Mouse (Mus musculus) olfactory bulb, adult 2 months (tissue): ENCODE data around the gene Myo19. TPM values are rescaled to one million over a fixed set of nuclear protein-coding genes. Genes with fewer than 3 reads are reported as not detected.

Experiments
- H3K27ac ChIP-seq: fragments of 200-500 bp; 2 replicates; pipeline ENCODE4 v1.5.1; 2012; ENCODE audit warnings: low read depth, low read length; ENCODE audit not compliant: insufficient read depth
- H3K4me1 ChIP-seq: fragments of 200-500 bp; 2 replicates; pipeline ENCODE4 v1.6.1; 2012; ENCODE audit warnings: low read length; ENCODE audit not compliant: control insufficient read depth, insufficient read depth
- H3K4me3 ChIP-seq: fragments of 200-500 bp; 2 replicates; pipeline ENCODE4 v1.5.1; 2012; ENCODE audit warnings: mild to moderate bottlenecking, low read depth, low read length, moderate library complexity; ENCODE audit not compliant: insufficient read depth
- CTCF ChIP-seq: fragments of 200-500 bp; IDR thresholded peaks from 2 replicates; pipeline ENCODE4 v1.5.1; 2012; ENCODE audit warnings: low read depth, mild to moderate bottlenecking, low read length, moderate library complexity; ENCODE audit not compliant: insufficient read depth
- POLR2A ChIP-seq: fragments of 200-500 bp; IDR thresholded peaks from 2 replicates; pipeline ENCODE4 v1.6.1; 2012; ENCODE audit warnings: mild to moderate bottlenecking, low read depth, low read length, moderate library complexity; ENCODE audit not compliant: insufficient read depth
- WGBS: fragments of 180-500 bp; shearing (Covaris S2); methylation state at CpG from one replicate; pipeline ENCODE4 v1.1.7; 2018; 5-methylcytosine and 5-hydroxymethylcytosine counted together
- polyA plus RNA-seq: library from polyadenylated mRNA; stranded (reverse); fragments of >200 nt; gene quantifications from 2 replicates; pipeline ENCODE4 v1.2.4, GENCODE M21; 2012; ENCODE audit warnings: low replicate concordance; ENCODE audit not compliant: missing spikeins, insufficient read depth, insufficient read length

Gene Myo19
- polyA plus RNA-seq, 1 experiment: not detected

GRCm38 (mm10) chr11:84919951-84920350 is 40.0 kb downstream of the Myo19 start:
- H3K27ac ChIP-seq: no peak overlapping the region
- WGBS: 68% methylated on average over 7 of the region's 7 CpGs
- peaks cover 5% of the 10 kb centered on the region; the same call in 1 of the 2 replicates for H3K4me1 ChIP-seq
- TF ChIP-seq CTCF (no peak), POLR2A (no peak)
- no peak overlapping the region for H3K4me3 ChIP-seq

DNA sequence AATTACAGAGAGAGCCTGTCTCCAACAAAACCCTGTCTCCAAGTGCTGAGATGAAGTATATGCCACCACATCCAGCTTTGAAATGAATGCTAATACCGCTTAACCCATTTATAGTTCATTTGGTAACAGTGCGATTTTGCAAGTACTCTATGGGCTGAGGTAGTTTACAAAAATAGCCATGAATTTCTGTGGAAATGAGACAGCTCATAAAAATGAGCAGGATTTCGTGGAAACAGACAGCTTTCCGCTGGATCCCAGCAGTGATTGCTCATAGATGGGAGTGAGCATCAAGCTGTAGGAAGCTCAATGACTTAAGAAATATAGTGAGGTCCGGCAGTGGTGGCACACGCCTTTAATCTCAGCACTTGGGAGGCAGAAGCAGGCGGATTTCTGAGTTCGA is 41.0 kb downstream of the Myo19 start:
- Histone ChIP-seq H3K27ac (no peak overlapping the region), H3K4me3 (no peak overlapping the region), H3K4me1 (no peaks in the 10 kb centered on the region)
- TF ChIP-seq POLR2A (no peak), CTCF (no peak)
- 82% methylated on average over 8 of the region's 8 CpGs for WGBS

- no peak overlapping the region for H3K27ac ChIP-seq
- H3K4me1 ChIP-seq: no peaks in the 10 kb centered on the region
- H3K4me3 ChIP-seq: no peak overlapping the region
- TF ChIP-seq POLR2A: no peak
- TF ChIP-seq CTCF: no peak
- WGBS: 22% methylated on average over 6 of the region's 6 CpGs
Observed at GRCm38 (mm10) chr11:84932261-84932660, 52.3 kb downstream of the Myo19 start.

DNA sequence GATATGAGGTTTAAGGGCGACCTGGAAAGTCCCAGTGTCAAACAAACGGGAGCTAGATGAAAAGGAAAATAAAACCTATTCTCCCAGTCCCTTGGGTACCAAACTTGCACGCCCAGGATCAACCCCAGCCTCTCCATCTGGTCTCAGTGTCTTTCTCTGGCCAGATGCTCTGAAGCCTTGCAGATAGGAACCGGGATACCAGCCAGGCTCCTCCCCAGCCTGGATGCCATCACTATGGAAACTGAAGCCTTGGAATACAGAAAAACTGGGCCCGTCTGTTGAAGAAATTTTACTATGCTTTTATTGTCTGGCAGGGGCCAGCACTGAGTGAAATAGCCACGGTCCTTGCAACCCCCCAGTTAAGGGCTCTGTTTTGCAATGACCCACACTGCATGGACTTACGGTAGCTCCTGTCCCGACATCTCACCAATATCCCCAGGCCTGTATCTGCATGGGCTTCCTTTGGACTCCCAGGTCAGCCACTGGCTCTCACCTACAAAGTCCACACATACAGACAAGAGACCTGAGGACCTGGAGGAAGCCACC is 59.6 kb downstream of the Myo19 start:
- Histone ChIP-seq H3K4me1 (peaks cover 14% of the 10 kb centered on the region), H3K27ac (no peak overlapping the region), H3K4me3 (no peak overlapping the region)
- TF ChIP-seq CTCF: no peak
- 34% methylated on average over 8 of the region's 8 CpGs for WGBS

- no peak overlapping the region for H3K4me3 ChIP-seq
- TF ChIP-seq POLR2A: no peak
- 36% methylated on average over 10 of the region's 10 CpGs for WGBS
- H3K4me1 ChIP-seq: peaks cover 16% of the 10 kb centered on the region
- no peak overlapping the region for H3K27ac ChIP-seq
Observed at GRCm38 (mm10) chr11:84940140-84940539, 60.2 kb downstream of the Myo19 start.

- Histone ChIP-seq H3K4me1 (peaks cover 20% of the 10 kb centered on the region), H3K27ac (no peak overlapping the region), H3K4me3 (no peak overlapping the region)
- no peak for TF ChIP-seq POLR2A
- TF ChIP-seq CTCF: no peak
- 11% methylated on average over 15 of the region's 15 CpGs for WGBS
Observed at GRCm38 (mm10) chr11:84943948-84944347, 64.0 kb downstream of the Myo19 start.

GRCm38 (mm10) chr11:84944639-84945435 is 64.9 kb downstream of the Myo19 start:
- Histone ChIP-seq H3K27ac (no peak overlapping the region), H3K4me3 (no peak overlapping the region), H3K4me1 (peaks cover 15% of the 10 kb centered on the region)
- TF ChIP-seq POLR2A (no peak), CTCF (no peak)
- 46% methylated on average over 12 of the region's 12 CpGs for WGBS

DNA sequence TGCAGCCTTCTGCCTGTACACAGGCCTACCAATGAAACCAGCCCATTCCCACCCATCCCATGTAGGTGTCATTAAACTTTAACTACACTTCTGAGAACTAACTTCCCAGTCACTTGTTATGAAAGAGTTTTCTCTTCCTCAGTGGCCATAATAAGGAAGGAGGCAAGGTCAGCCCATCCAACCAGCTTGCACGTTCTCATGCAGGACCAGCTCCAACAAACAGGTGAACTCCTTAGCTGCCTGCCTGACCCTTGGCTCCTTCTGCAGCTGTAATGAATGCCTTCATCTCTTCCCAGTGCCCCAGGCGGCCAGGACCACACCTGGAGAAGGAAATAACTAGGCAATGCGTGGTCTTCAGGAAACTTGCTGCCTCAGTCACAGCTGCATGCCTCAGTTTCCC is 65.9 kb downstream of the Myo19 start:
- H3K4me3 ChIP-seq: no peak overlapping the region
- TF ChIP-seq POLR2A (no peak), CTCF (no peak)
- peaks cover 11% of the 10 kb centered on the region for H3K4me1 ChIP-seq
- 79% methylated on average over 3 of the region's 3 CpGs for WGBS
- no peak overlapping the region for H3K27ac ChIP-seq

- Histone ChIP-seq H3K4me3 (no peak overlapping the region), H3K4me1 (peaks cover 11% of the 10 kb centered on the region), H3K27ac (no peak overlapping the region)
- 54% methylated on average over 6 of the region's 6 CpGs for WGBS
- TF ChIP-seq POLR2A: no peak
- no peak for TF ChIP-seq CTCF
Observed at GRCm38 (mm10) chr11:84947206-84947605, 67.3 kb downstream of the Myo19 start.

- H3K4me1 ChIP-seq: peaks cover 11% of the 10 kb centered on the region
- WGBS: 40% methylated on average over 3 of the region's 3 CpGs
- TF ChIP-seq POLR2A: no peak
- no peak for TF ChIP-seq CTCF
- no peak overlapping the region for H3K27ac ChIP-seq
- H3K4me3 ChIP-seq: no peak overlapping the region
Observed at GRCm38 (mm10) chr11:84948114-84948513, 68.2 kb downstream of the Myo19 start.
